Mouse (Mus musculus): ENCODE data around the gene Tmtc1. TPM values are rescaled to one million over a fixed set of nuclear protein-coding genes. Genes with fewer than 3 reads are reported as not detected.

The Tmtc1 gene
- polyA plus RNA-seq, 1 experiment from 2014 or later = 0.93 TPM

DNA sequence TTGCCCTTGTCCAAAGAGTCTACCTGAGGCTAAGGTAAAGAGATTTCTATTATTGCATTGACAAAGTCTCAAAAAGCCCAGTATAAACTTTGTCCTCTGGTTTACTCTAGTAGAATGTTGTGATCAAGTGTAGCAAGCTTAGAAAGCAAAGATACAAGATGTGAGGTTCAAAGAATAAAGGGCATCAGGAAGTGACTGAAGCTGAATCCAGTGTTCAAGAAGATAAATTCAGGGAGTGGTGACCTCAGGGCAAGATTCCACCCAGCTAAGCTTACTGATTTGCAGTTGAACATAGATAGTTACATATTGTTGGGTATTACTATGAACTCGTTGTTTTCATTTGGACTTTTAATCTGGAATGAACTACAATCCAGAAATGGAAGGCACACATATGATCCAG is 258.5 kb downstream of the Tmtc1 start:
- Histone ChIP-seq H3K4me3 (ENCODE audit: low read depth, low read length) (no peak overlapping the region), H3K27me3 (ENCODE audit: control insufficient read depth, insufficient read depth, low read length) (no peaks in the 10 kb centered on the region), H3K4me1 (replicated peaks; ENCODE audit: control insufficient read depth, insufficient read depth) (no peaks in the 10 kb centered on the region), H3K36me3 (ENCODE audit: control insufficient read depth, insufficient read depth, low read length) (peaks cover 27% of the 10 kb centered on the region), H3K27ac (replicated peaks) (no peak overlapping the region), H3K9ac (ENCODE audit: low read length) (no peak overlapping the region), H3K4me2 (replicated peaks; ENCODE audit: low read depth) (no peak overlapping the region), H3K9me3 (ENCODE audit: control insufficient read depth, low read length) (no peaks in the 10 kb centered on the region)
- ATAC-seq (ENCODE audit: low FRiP score, low TSS enrichment) = no peak
- 83% methylated on average over 1 of the region's 1 CpGs for WGBS
- TF ChIP-seq CTCF (IDR thresholded peaks at IDR 0.05; ENCODE audit: low read depth) (no peak), EP300 (optimal IDR thresholded peaks at IDR 0.05) (no peak)
- no peak for DNase-seq (ENCODE audit: low spot score)

Other genes starting within 250 kb of the Tmtc1 start
- 148 and 150 TPM in 2 replicates for gene Ergic2, start 232.0 kb downstream of the Tmtc1 start, polyA plus RNA-seq (2015; fragmentation: Nextera tagmentation; extraction: Ambion mirVana)

Data from stomach, postnatal 0 days (tissue).